Mouse (Mus musculus): ENCODE results near the gene Elp4. TPM values are rescaled to one million over a fixed set of nuclear protein-coding genes. Genes with fewer than 3 reads are reported as not detected.

Elp4 gene
- polyA plus RNA-seq, 1 experiment from 2014 or later, result 27.2 TPM

DNA sequence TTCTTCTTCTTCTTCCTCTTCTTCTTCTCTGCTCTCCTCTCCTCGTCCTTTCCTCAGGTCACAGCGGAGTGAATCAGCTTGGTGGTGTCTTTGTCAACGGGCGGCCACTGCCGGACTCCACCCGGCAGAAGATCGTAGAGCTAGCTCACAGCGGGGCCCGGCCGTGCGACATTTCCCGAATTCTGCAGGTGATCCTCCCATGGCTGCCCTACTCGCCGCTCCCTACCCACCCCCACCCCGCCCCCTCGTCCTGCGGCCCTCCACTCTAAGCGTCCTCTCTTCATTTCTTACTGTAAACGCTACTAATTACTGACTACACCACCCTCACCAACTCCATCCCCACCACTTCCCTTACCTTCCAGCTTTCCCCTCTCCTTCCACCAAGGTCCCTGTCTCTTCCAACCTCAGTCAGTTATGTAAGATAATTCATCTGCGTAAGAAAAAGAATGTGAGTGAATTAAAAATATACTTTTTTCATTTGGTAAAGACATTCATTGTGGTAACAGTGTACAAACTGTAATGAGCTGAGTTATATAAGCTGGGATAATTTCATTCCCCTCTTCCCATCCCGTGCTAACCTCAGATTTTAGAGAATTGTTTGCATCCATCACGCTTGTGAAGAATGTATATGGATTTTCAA lies 220.5 kb downstream of the Elp4 start:
- DNase-seq (ENCODE audit: low spot score), result no peak

DNA sequence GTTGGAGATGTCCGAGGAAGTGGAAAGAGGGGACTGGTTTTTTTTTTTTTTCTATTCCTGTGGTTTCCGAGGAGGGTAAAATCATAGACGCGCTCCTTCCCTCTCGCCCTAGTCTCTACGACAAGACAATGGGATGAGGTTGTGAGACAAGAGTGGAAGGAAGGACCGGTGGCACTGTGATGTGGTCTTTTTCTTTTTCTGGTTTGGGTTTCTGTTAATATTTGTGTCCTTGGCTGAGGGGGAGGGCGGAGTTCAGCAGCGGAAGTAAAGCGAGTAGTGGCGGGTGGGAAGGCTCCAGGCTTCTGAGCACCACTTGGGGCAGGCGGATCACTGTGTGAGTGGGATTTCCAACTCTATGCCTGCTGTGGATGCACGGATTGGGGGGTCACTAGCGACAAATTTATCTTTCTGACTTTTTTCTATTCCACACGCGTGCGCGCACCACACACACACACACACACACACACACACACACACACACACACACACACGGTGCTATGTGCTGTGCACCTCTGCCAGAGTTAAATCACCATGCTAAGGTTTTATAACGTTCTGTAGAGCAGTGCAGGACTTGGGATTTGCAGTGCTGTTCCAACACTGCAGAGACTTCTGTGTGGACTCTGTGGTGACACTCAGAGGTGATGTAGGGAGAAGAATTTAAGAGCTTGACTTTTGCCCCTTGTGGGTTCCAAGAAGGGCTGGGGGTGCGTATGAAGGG lies 221.6 kb downstream of the Elp4 start:
- no peak for DNase-seq (ENCODE audit: low spot score)

DNA sequence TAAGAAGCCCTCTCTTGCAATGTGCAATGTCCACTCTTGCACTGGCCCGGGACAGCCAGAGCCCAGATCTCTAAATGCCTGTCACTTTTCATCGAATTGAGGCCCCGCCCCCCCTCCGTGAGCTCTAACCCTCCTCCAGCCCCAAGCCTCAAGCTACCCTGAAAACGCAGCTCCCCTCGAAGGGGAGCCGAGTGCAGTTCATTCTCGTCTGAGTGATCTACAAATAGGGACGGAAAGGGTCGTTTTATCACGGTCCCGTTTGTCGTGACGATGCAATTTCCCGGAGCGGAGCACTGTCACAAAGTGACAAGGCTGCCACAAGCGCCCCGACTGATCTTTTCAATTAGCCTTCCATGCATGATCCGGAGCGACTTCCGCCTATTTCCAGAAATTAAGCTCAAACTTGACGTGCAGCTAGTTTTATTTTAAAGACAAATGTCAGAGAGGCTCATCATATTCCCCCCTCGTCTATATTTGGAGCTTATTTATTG lies 222.3 kb downstream of the Elp4 start:
- no peak for DNase-seq (ENCODE audit: low spot score)

DNA sequence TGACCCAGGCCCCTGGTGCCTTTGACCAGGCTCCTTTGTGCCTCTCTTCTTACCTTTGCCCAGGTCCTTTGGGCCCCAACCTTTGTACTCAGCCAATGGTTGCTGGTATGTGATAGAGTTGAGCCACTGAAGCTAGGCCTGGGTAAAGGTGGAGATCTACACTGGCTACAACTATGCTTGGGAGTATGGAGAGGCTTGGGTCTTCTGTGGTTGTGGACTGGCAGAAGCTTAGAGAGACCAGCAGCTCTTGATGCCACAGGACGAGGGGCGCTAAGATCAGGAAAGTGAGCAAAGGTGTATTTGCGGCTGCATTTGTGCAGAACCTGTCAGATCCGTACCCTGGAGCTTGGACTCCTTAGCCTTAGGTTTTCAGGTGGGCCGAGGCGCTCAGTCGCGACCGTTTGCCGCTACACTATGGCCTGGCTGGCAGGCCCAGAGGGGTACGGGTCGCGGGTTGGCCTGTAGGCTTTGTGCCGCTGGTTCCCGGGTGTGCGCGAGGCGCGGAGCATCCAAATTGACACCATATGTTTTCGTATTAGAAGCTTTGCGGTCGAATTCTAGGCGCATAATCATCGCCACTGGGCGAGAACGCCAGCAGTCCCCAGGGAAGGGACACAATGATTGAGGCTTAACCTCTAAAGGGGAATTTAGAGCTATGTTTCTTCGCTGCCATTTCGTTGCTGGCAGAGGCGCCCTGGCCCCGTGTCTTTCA lies 223.2 kb downstream of the Elp4 start:
- DNase-seq (ENCODE audit: low spot score), result no peak

DNA sequence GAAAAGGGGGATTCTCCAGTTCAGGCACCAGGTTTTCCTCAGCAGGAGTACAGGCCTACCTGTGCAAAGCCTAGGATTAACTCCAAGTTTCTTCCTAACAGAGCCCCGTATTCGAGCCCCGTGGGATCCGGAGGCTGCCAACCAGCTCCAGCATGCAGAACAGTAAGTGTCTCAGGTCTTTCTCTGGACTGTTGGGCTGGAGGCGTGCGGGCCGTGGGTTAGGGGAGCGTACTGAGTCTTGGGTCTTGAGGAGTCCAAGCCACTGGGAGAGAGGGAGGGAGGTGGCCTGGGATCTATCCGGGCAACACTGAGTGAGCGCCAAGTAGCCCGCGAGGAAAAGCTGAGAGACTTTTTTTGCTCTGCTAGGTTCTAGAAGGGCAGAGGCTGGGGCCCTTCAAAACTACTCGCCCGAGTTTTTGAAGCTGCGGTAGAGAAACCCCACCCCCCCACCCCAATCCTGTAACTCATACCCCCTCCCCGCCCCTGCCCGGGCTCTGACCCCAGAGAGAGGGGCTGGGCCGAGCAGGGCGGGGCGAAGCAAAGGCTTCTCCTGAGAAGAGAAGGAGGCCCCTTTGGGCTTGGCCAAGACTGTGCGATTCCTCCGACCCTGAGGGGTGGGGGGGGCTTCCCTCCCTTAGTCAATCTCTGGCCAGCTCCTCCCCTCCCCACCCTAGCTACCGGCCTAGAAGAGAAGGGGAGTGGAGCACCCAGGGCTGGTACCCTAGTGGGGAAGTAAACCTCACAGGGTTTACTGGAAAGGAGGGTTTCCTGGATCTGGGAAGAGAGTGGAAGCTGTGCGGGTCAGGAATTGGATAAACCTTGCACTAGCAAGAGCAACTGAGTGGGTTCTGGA lies 224.0 kb downstream of the Elp4 start:
- no peak for DNase-seq (ENCODE audit: low spot score)

DNA sequence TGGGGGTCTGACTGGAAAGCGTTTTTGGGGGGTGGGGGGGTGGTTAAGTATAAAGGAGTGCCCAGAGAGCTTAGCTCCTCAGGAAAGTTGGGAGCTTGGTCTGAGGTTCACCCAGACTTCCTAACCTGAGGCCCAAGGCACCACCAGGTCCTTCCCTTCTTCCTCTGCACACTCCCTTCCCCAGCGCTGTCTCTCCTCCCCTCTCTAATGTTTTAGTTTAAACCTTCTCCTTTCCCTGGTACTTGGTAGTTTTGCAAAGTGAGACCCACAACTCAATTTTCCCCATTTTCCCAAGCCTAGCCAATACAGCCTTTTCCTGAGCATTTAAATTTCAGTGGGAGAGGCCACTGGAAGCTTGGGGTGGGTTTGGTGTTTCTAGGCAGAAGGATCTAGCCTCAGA lies 225.0 kb downstream of the Elp4 start:
- DNase-seq (ENCODE audit: low spot score), result no peak

DNA sequence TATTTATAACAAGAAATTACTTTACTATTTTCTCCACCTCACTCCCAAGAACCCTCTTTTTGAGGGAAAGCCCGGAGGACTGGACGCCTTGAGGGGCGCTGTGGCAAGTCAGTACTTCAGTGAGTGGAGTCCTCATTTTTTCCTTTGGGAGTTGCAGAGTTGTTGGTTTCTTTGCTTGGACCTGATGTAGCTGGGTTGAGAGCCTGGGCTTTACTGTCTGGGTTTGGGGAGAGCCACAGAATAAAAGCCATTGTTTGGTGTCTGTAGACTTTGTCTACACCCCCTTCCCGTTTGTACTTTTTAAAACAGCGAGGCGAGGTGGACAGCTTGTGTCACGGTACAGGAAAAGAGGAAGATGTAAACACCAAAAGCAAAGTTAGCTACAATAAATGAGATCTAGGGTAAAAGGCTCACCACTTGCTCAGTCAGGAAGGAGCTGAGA lies 225.5 kb downstream of the Elp4 start:
- DNase-seq (ENCODE audit: low spot score), result no peak

DNA sequence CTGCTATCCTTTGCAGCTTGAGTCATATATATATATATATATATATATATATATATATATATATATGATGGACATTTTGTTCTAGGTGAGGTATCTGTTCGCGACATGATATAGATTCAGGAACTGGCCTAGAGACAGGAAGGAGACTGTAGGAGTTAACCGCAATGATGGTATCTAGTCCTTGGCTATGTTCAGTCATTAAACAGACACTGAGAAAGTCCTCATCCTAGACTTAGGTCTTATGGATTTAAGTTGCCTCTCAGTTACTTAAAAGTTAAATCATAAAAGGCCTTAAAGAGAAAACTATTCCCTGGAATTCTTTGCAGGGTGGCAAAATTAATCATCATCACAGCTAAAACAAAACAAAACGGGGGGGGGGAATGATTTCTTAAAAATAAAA lies 226.1 kb downstream of the Elp4 start:
- no peak for DNase-seq (ENCODE audit: low spot score)

DNA sequence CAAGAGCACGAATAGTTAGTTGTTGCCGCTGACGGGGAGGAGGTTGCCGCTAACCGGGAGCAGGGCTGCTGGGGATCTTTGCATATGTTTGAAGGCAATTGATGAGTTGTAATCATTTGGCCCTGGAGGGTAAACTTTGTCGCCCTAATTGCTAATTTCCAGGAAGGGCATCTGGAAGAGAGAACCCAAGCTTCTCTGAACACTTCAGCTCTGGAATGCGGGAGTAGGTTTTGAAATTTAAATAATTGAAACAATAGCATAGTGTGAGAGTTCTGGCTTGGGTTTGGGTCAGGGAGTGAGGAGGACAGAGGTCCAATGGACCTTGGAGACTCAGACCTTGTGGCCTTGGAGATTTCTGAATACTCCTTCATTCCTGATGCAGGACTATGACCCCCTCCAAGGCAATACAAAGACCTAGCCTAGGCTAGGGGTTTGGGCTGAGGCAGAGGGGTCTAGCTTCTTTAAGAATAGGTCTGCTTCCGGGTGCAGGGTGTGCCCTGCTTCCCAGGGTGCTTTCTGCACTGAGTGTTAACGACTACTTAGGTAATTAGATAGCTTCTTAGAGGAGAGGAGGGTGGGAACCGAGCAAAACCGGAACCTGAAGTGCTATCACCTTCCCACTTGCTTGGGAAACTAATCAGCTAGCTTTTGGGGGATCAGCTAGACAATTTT lies 226.8 kb downstream of the Elp4 start:
- no peak for DNase-seq (ENCODE audit: low spot score)

DNA sequence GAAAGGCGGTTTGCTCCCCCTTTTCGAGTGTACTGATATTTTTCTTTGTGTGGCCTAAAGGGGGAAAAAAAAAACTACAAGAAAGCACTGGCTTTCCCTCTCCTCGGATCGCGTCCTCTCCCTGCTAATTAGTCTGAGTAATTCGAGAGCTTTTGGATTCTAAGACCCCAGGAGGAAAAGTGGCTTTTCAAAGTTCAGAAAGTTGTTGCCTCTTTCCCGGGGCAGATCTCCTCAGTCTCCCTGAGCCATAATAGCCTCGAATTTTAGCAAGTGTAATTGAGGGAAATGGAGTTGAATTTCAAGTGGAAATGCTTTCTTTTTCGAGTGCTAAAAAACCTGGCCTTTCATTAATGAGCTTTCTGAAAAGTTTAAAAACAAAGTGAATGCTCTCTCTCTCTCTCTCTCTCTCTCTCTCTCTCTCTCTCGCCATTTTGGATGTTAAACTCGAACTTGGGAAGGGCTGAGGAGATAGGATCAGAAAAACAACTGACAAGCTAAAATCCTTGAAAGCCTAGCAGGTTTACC lies 227.4 kb downstream of the Elp4 start:
- no peak for DNase-seq (ENCODE audit: low spot score)

DNA sequence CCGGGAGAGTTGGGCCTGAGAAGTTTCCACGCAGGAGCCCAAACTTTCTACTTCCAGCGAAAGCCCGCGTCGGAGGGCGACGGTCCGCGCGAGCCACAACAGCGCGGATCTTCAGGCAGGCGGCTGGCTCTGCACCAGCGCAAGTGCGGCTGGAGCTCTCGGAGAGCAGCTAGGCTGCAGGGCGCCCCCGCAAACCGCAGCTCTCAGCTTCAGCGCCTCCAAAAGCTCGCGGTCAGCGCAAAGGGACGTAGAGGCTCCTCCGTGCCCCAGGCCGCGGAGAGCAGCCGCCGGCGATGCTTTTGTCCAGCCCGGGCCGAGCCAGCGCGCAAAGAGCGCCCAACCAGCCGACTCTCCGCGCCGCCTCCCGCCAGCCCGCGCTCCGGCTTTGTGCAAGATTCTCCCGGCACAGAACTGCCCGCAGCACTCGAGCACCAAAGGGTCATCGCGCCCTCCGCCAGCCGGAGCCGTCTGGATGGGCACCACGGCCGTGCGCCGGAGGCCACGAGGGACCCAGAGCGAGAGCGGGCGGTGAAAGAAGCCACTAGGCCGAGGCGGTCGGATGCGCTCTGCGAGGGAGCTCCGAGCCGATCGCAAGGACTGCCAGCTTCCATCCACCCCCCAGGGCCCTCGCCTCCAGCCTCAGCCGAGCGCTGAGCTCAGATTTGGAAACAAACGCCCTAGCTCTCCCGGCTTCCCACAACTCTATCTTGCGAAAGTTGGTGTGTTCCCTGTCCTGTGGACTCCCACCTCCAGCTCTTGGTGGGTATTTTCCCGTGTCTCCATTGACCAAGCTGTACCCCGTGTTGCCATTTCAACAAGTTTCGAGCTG lies 228.1 kb downstream of the Elp4 start:
- DNase-seq (ENCODE audit: low spot score), result no peak

DNA sequence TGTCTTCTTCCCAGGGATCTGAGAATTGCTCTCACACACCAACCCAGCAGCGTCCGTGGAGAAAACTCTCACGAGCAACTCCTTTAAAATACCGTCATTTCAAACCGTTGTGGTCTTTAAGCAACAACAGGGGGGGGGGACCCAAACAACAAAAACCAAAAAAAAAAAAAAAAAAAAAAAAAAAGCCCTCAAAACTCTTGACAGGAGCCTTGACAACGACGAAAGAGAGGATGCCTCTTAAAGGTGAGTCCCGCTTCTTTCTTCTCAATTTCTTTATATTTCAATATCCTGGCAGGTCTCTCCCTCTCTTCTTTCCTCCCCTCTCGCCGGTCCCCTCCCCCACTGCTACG lies 228.7 kb downstream of the Elp4 start:
- DNase-seq (ENCODE audit: low spot score), result no peak

DNA sequence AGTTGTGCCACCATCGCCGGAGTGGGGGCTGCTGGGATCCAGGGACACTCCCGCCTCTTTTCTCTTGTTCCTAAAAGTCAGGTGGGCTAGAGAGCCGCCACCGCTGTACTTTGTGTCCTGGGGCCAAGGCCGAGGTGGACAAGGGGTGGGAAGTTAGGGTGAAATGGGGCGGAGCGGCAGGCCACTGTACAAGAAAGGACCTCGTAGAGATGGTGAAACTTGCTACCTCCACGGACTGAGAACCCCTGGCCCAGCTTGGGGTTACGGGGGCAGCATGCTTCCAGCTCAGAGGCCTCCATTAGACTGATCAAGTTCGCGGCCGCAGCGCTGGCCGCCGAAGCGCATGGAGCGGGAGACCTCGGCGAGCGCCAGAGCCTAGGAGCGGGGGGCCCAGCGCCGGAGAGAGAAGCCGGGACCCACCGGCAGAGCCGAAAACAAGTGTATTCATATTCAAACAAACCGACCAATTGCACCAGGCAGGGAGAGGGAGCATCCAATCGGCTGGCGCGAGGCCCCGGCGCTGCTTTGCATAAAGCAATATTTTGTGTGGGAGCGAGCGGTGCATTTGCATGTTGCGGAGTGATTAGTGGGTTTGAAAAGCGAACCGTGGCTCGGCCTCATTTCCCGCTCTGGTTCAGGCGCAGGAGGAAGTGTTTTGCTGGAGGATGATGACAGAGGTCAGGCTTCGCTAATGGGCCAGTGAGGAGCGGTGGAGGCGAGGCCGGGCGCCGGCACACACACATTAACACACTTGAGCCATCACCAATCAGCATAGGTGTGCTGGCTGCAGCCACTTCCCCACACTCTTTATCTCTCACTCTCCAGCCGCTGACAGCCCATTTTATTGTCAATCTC lies 229.3 kb downstream of the Elp4 start:
- peak; percentile 69 for DNase-seq (ENCODE audit: low spot score)

DNA sequence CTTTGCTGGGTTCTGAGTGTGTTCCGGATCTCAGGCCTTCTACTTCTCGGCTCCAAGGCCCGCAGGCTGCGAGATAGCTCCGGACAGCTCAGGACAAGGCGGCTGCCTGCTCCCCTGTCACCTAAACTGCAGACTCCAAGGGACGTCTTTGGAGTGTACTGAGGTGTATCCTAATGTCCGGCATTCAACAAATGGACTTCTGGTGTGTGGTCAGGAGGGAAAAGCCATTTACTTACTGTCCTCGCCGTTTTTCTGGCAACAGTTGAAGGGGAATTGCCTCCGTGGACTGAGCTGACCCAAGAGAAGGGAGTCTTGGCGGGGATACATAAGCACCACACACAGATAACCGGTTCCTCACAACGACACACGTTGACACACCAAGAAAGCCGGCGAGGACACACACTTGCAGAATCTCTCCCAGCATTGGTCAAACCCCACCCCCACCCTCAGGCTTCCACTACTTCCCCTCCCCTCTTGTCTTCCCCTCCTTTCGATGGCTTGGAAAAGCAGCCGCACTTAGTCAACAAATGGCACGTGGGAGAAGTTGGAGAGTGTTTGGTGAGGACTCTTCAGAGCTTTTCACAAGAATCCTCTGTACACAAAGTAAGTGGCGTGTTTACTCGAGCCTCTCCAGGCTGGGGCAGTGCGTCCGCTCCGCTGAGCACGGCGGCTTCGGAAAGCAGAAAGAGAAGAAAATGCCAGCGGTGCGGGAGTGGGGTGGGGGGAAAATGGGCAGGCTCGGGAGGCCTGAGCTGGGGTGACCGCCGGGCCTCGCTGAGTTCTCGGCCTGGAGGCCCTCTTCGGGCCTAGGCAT lies 230.1 kb downstream of the Elp4 start:
- no peak for DNase-seq (ENCODE audit: low spot score)

DNA sequence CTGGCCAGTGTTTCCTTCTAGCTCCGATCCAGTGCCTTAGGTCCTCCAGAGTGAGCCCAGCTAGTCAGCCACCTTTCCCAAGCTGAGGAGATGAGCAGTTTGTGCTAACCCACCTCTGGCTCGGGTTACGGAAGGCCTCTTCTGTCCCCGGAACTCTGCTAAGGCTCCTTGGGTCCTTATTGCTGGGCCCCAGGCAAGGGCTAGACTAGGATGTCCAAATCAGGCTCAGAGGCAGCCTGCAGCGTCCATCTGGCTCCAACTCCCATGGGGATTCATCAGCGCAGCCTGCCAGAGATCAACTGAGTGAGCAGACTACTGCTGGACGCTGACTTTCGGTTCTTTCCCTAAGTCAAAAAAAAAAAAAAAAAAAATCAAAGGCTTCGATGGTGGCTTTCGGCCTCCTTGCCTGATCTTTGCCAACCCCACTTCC lies 230.7 kb downstream of the Elp4 start:
- DNase-seq (ENCODE audit: low spot score), result no peak

DNA sequence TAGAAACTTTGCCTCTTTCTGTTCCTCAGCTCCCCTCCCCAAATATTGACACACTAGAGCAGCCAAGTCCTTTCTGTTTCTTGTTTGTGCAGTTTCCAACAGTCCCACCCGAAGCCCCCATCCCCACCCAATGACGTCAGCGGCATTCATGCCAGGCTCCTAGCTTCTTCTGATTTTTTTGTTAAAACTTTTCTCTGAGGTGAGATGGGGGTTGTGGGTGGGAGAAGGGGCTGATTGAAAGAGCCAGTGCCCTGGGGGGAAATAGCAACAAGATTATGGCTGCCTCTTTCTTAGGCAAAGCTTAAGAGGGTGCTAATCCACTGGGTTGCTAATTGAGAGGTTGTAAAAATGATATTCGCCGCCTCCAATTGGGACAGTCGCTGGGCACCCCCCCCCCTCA lies 231.3 kb downstream of the Elp4 start:
- no peak for DNase-seq (ENCODE audit: low spot score)

DNA sequence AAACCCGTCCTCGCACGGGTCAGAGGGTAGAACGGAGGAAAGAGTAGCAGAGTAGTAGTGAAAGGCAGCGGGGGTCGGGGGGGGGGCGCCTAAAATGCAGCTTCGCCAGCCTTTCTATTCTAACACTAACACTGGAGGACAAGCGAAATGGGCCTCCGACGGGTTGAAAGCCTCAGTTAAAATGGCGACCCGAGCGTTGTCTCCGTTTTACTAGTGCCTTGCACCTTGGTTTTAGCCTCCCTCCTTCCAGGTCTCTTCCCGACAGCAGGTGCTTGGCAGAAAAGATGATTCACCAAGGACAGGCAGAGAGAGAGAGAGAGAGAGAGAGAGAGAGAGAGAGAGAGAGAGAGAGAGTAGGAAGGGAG lies 231.8 kb downstream of the Elp4 start:
- no peak for DNase-seq (ENCODE audit: low spot score)
